Mouse (Mus musculus): Measurements from ENCODE around the gene Kmt5c.
"Not testable (repeated sequence)": the region's sequence is repeated elsewhere in the genome, so short reads cannot be mapped to it uniquely, and the experiment has no call there.

Kmt5c gene

DNA sequence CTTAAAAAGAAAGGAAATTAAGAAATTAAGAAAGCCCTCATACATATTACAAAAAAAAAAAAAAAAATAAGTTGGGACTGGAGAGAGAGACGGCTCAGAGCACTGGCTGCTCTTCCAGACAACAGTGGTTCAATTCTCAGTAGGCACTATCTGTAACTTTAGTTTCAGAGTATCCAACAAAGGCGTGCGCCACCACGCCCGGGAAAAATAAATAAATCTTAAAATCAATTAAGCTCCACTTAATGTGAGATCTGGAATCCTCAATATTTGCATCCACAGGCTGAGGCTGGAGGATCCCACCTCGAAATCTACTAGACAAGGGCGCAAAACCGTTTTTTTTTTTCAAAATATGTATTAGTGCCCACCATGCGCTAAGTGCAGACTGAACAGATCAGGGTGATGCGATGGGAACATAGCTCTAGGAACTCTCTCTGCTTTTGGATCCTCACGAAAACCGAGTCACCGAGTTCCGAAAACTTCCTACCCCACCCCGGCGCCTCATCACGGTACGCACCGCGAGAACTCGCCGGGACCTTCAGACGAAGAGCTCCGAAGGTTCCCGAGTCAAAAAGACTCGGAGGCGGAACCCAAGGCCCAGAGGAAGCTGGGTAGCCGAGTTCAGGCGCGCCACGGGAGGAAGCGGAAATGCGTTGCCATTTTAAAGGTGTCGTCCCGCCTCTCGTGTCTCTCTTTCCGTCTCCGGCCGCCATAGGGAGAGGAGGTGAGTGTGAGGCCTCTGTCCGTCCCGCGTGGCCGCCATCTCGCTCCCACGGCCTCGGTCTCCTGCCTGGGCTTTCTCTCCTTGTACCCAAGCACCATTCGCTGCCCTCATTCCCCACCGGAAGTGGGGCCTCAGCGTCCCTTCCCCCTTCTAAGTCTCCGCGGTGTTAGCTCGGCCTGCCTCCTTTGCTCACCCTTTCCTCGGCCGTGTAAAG, 52.6 kb downstream of the Kmt5c start, which contains the start of gene Rpl28:
Rpl28 (plus strand) TSS at position 597 of the 935 bp plus-strand sequence.
- DNase-seq = peak; percentile 98

DNA sequence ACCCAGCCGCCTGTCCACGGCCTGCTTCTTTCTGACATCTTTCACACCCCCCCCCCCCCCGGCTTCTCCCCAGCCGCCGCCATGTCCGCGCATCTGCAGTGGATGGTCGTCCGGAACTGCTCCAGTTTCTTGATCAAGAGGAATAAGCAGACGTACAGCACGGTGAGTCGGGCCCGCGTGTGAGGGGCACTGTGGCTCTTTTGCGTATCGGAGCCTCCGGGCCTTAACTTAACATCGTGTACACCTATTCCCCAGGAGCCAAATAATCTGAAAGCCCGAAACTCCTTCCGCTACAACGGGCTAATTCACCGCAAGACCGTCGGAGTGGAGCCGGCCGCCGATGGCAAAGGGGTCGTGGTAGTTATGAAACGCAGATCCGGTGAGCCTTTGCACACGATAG, 53.3 kb downstream of the Kmt5c start:
- DNase-seq = not testable (repeated sequence)

DNA sequence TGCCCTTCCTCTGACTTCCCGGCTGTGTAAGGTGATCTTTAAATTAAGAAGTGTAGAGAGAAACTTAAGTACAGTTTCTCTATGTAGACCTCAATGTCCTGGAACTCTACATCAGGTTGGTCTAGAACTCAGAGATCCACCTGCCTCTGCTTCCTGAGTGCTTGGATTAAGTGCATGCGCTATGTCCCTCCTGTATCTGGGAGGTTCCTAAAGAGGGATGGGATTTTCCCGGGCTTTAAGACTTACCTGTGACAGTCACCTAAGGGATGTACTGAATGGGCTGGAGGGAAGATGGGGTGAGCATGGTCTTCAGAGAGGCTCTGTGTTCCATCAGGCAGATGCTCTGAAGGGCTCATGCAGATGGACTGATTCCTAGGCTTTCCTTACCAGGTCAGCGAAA, 53.8 kb downstream of the Kmt5c start:
- DNase-seq = no peak

- no peak for DNase-seq
Measured at GRCm38 (mm10) chr7:4794631-4795168, 54.8 kb downstream of the Kmt5c start.

DNA sequence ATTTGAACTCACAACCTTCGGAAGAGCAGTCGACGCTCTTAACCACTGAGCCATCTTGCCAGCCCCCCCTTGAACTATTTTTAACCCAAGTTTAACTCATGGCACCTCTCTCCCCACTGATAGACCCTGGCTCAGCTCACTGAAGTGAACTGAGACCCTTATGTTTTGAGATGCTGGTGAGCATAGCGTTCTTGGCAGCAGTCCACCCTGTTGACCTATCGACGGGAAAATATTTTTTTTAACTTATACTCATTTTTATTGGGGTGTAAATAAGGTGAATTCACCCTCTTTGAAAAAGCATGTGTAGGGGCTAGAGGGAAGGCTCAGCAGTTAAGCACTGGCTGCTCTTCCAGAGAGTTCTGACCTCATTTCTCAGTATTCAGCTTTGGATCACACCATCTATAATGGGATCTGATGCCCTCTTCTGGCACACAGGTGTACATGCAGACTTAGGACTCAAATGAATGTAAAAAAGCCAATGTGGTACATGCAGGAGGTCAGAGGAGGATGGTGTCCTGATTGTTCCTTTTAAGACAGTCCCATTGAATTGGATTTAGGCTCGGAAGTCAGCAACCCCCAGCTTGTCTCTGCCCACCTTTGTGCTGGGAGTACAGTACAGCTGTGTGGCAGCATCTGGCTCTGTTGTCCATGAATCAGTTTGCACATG, 56.0 kb downstream of the Kmt5c start:
- peak; percentile 53 for DNase-seq

Measured in kidney, postnatal 14 days (tissue).